Mouse (Mus musculus): ENCODE results near the gene Trim63. TPM values are rescaled to one million over a fixed set of nuclear protein-coding genes. Genes with fewer than 3 reads are reported as not detected.

Trim63 gene
- polyA plus RNA-seq, 1 experiment: not detected

DNA sequence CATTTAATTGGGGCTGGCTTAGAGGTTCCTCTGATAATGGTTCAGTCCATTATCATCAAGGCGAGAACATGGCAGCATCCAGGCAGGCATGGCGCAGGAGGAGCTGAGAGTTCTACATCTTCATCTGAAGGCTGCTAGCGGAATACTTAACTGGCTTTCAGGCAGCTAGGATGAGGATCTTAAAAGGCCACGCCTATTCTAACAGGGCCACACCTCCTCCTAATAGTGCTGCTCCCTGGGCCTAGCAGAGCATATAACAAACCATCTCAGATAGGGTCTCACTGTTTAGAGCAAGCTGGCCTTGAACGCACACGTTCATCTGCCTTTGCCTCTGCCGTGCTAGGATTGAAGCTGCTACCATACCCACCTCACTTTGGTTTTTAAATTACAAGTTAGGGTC is 34.9 kb downstream of the Trim63 start:
- H3K9me3 ChIP-seq: no peaks in the 10 kb centered on the region
- no peaks in the 10 kb centered on the region for H3K36me3 ChIP-seq (replicated peaks; ENCODE audit: low read length)
- no peak overlapping the region for H3K4me3 ChIP-seq (replicated peaks)
- peaks cover 23% of the 10 kb centered on the region for H3K4me1 ChIP-seq
- peaks cover 54% of the 10 kb centered on the region for H3K27me3 ChIP-seq (replicated peaks)
- TF ChIP-seq FLI1 (IDR thresholded peaks at IDR 0.05; ENCODE audit: low read length) (no peak), GATA1 (IDR thresholded peaks at IDR 0.05; ENCODE audit: borderline replicate concordance, low read length) (no peak)

DNA sequence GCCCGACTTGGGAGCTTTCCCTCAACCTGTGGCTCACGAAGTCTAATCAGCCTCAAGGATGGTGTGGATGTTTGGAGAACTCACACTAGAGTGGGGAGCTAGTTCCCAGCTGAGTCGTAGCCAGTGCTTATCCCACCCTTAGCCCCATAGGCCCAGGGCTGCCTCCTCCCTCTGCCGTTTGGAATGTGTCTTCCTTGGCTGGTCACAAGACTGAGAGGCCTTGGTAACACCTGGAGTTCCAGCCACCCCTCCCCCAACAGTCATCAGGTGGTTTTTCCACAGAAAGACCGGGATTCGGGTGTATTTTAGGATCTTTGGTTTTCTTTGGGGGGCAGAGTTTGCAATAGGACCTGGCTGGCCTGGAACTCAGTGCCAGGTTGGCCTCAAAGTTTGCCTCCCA is 35.7 kb downstream of the Trim63 start:
- TF ChIP-seq GATA1 (IDR thresholded peaks at IDR 0.05; ENCODE audit: borderline replicate concordance, low read length): no peak
- TF ChIP-seq FLI1 (IDR thresholded peaks at IDR 0.05; ENCODE audit: low read length): no peak
- peaks cover 26% of the 10 kb centered on the region for H3K4me1 ChIP-seq

DNA sequence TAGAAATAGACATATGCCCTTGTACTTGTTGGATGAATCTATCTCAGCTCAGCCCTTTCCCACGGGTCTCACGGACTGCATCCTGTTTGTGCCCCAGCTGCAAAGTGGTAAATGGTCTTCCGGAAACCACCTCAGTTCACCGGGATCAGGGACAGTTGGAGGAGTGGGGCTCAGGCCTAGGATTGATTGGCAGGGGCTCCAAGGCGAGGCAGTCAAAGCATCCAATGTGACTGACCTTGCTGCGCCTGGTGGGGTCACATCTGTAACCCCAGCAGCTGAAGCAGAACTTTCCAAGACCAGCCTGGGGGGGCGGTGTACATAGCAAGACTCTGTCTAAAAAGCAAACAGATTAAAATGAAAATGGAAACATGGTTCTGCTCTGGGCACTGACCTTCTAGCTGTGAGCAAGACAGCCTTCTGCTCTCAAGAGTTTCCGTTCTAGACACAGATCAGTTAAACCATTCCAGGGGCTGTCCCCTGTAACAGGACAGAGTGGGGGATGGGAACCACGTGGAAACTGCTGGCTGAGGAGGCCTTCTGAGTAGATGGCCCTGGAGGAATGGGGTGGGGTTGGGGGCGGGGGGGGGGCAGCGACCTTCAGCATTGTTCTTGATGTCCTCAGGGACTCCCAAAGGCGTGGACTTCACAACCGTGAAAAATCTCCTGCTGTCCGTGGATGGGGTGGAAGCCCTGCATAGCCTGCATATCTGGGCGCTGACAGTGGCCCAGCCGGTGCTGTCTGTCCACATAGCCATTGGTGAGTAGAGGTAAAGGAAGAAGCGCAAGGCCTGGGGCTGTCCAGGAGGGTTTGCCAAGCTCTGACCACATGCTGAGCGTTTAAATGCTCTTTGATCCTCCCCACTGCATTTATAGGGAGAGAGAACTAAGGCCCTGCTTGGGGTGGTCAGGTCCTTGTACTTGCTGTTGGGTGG is 36.7 kb downstream of the Trim63 start:
- H3K4me1 ChIP-seq: peaks cover 36% of the 10 kb centered on the region
- H3K9me3 ChIP-seq: no peaks in the 10 kb centered on the region
- H3K4me3 ChIP-seq (replicated peaks): no peak overlapping the region
- no peak for TF ChIP-seq FLI1 (IDR thresholded peaks at IDR 0.05; ENCODE audit: low read length)
- TF ChIP-seq GATA1 (IDR thresholded peaks at IDR 0.05; ENCODE audit: borderline replicate concordance, low read length): no peak
- peaks cover 46% of the 10 kb centered on the region for H3K27me3 ChIP-seq (replicated peaks)
- no peaks in the 10 kb centered on the region for H3K36me3 ChIP-seq (replicated peaks; ENCODE audit: low read length)

More for the DNA sequence above, 35.7 kb downstream of the Trim63 start:
- H3K27me3 ChIP-seq (replicated peaks): peaks cover 52% of the 10 kb centered on the region
- H3K9me3 ChIP-seq: no peaks in the 10 kb centered on the region
- H3K4me3 ChIP-seq (replicated peaks): no peak overlapping the region
- H3K36me3 ChIP-seq (replicated peaks; ENCODE audit: low read length): no peaks in the 10 kb centered on the region

DNA sequence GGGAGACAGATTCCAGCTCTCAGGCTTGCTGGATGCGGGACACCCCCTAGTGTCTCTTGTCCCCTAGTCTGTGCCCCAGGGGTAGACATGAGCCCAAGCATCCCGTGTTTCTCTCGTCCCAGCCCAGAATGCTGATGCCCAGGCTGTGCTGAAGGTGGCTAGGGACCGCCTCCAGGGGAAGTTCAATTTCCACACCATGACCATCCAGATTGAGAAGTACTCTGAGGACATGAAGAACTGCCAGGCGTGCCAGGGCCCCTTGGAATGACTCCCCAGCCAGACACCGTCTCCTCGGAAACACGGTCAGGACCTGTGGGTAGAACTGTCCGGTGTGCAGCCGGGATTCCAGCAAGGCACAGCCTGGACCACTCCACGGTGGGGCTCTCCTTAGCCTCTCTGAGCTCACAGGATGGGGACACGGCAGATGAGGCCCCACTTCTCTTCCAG is 37.4 kb downstream of the Trim63 start:
- TF ChIP-seq GATA1 (IDR thresholded peaks at IDR 0.05; ENCODE audit: borderline replicate concordance, low read length) (no peak), FLI1 (IDR thresholded peaks at IDR 0.05; ENCODE audit: low read length) (no peak)
- Histone ChIP-seq H3K9me3 (no peaks in the 10 kb centered on the region), H3K4me1 (peaks cover 43% of the 10 kb centered on the region), H3K36me3 (replicated peaks; ENCODE audit: low read length) (no peaks in the 10 kb centered on the region), H3K4me3 (replicated peaks) (no peak overlapping the region), H3K27me3 (replicated peaks) (peaks cover 46% of the 10 kb centered on the region)

DNA sequence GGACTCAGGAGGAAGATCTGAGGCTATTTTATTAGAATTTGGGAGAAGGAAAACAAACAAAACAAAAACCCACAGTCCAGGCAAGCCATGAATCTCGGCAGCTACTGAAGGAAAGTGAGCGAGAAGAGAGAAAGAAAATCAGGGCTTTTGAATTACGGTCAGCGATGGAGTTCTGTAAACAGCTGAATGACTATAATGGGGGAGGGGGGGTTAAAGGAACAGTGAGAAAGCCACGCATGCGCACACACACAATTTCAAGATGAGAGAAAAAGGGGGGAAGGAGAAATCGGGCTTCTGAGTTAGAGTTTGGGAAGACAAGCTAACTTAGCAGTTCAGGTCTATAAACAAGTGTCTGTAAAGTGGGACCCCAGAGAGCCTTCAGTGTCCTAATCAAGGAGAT is 38.0 kb downstream of the Trim63 start:
- Histone ChIP-seq H3K4me3 (replicated peaks) (no peak overlapping the region), H3K9me3 (no peaks in the 10 kb centered on the region), H3K36me3 (replicated peaks; ENCODE audit: low read length) (no peaks in the 10 kb centered on the region), H3K4me1 (peaks cover 47% of the 10 kb centered on the region), H3K27me3 (replicated peaks) (peaks cover 46% of the 10 kb centered on the region)
- TF ChIP-seq GATA1 (IDR thresholded peaks at IDR 0.05; ENCODE audit: borderline replicate concordance, low read length) (no peak), FLI1 (IDR thresholded peaks at IDR 0.05; ENCODE audit: low read length) (no peak)

DNA sequence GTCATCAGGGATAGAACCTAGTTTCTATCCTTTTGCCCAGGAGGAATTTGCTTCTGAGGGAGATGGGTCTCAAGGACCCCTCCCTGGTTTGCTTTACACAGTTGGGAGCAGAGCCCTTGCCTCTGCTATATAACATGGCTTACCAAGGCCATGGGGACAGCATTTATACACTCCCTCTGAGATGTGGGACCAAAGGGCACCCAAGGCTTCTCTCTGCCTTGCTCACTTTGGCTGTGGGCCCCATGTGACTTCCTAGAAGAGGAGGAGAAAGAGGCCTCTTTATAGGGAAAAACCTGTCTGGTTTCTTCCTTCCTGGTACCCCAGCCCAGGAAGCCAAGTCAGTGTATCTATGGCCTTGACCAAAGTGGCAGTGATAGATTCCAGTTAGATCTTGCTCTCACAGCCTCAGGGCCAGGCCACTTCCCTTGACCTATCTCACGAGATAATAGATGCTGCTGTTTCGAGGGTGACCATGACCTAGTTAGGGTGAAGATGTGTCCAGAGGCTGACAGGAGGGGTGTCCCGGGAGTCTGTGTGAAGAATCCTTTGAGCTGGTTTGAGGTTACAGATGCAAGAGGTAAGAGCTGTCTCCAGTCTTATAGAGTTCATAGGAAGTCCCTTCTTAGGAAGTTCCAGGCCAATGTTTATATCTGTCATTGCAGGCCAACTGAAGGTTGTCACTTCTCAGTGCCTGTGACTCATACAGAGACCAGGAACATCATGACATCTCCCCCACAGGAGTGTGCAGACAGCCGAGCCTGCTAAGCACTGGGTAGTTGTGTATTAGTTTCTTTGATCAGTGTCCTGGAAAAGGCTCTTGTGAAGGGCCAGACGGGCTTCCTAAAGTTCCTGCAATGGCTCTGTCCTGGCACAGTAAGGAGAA is 38.8 kb downstream of the Trim63 start:
- no peak overlapping the region for H3K4me3 ChIP-seq (replicated peaks)
- H3K9me3 ChIP-seq: no peaks in the 10 kb centered on the region
- H3K4me1 ChIP-seq: peaks cover 47% of the 10 kb centered on the region
- H3K27me3 ChIP-seq (replicated peaks): peaks cover 38% of the 10 kb centered on the region
- H3K36me3 ChIP-seq (replicated peaks; ENCODE audit: low read length): no peaks in the 10 kb centered on the region
- TF ChIP-seq GATA1 (IDR thresholded peaks at IDR 0.05; ENCODE audit: borderline replicate concordance, low read length): no peak
- TF ChIP-seq FLI1 (IDR thresholded peaks at IDR 0.05; ENCODE audit: low read length): no peak

DNA sequence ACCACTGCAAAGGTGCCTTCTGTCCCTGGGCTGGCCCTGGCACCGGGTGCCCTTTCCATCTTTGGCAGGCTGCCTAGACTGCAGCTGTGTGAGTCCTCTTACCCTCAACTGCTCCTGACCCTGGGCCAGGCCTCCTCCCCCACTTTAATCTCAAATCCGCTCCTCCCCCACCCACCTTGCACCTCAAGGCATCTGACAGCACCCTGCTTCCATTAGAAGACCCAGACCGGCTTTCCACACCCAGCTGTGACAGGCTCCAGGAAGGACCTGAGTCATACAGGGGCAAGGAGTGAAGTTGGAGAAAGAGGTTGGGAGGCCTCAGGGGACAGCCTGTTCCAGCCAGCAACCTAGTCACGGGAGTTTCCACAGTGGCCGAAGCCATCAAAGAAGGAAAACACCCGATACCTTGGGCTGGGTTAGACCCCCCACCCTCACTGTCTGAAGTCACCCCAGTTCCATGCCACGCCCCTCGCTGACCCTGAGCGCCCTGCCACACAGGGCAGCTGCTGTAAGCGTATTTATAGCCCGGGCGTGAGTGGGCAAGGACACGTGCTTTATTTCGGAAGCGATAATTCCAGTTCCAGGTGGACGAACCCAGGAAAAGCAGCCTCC is 41.0 kb downstream of the Trim63 start:
- Histone ChIP-seq H3K4me1 (peaks cover 57% of the 10 kb centered on the region), H3K4me3 (replicated peaks) (no peak overlapping the region), H3K36me3 (replicated peaks; ENCODE audit: low read length) (no peaks in the 10 kb centered on the region), H3K27me3 (replicated peaks) (peaks cover 41% of the 10 kb centered on the region), H3K9me3 (no peaks in the 10 kb centered on the region)
- TF ChIP-seq GATA1 (IDR thresholded peaks at IDR 0.05; ENCODE audit: borderline replicate concordance, low read length): no peak
- no peak for TF ChIP-seq FLI1 (IDR thresholded peaks at IDR 0.05; ENCODE audit: low read length)

DNA sequence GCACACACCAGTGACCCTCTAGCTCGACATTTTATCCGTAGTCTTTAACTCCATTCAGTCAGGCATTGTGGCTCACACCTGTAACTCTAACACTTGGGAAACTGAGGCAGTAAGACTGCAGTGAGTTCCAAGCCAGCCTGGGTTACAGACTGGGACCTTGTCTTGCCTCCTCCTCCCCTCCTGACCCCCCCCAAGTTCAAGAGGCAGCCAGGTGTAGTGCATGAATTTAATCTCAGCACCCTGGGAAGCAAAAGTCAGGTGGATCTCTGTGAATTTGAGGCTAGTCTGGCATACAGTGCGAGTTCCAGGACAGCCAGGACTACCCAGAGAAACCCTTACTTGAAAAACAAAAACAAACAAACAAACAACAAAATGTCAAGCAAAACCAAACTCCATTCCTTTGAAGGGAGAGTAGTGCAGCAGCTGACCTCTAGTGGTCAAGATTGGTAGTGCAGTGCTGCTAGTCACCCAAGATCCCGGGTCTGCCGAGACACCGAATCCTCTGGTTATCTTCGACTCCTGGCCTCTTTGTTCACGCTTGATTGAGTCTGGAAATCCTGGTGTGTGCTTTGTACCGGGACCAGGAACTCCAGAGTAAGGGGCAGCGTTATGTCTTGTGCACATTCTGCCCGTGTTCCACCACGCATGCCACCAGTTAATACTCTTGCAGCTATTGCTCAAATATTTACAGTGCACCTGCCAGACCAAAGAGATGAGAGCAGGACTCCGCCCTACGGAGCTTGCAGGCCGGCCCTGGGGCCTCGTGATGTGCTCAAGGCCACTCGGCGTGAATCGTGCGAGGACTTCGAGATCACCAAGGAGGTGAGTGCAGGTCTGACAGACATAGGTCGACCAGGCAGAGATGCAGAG is 41.9 kb downstream of the Trim63 start:
- H3K9me3 ChIP-seq: no peaks in the 10 kb centered on the region
- no peaks in the 10 kb centered on the region for H3K36me3 ChIP-seq (replicated peaks; ENCODE audit: low read length)
- H3K4me3 ChIP-seq (replicated peaks): peak overlapping the region; percentile 14
- no peak for TF ChIP-seq FLI1 (IDR thresholded peaks at IDR 0.05; ENCODE audit: low read length)
- no peak for TF ChIP-seq GATA1 (IDR thresholded peaks at IDR 0.05; ENCODE audit: borderline replicate concordance, low read length)
- H3K27me3 ChIP-seq (replicated peaks): peaks cover 44% of the 10 kb centered on the region
- H3K4me1 ChIP-seq: peaks cover 49% of the 10 kb centered on the region

DNA sequence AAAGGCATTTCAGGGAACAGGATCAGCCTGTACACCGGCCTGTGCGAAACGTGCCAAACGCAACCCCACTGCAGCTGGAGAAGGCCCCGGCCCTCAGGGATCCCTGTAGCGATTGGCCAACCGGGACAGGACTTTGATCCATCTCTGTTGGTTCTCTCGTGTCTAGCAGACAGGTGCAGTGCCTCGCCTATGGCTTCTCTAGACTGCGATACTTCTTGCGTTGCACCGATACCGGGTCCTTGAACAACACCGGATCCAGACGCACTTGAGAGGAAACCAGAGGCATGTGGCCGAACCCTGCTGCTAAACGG is 42.5 kb downstream of the Trim63 start:
- no peak overlapping the region for H3K4me3 ChIP-seq (replicated peaks)
- peaks cover 48% of the 10 kb centered on the region for H3K4me1 ChIP-seq
- TF ChIP-seq GATA1 (IDR thresholded peaks at IDR 0.05; ENCODE audit: borderline replicate concordance, low read length) (no peak), FLI1 (IDR thresholded peaks at IDR 0.05; ENCODE audit: low read length) (no peak)
- no peaks in the 10 kb centered on the region for H3K36me3 ChIP-seq (replicated peaks; ENCODE audit: low read length)
- no peaks in the 10 kb centered on the region for H3K9me3 ChIP-seq
- peaks cover 43% of the 10 kb centered on the region for H3K27me3 ChIP-seq (replicated peaks)
